Mouse (Mus musculus) C2C12 (cell line): ENCODE measurements around the gene Kcnd3.

Experiments used
- CTCF ChIP-seq: IDR thresholded peaks from one replicate; pipeline ENCODE4 v1.5.1; 2011; ENCODE audit not compliant: control insufficient read depth, insufficient read depth, insufficient read length
- FOSL1 ChIP-seq: IDR thresholded peaks from one replicate; pipeline ENCODE4 v1.8.0; 2011; ENCODE audit warnings: mild to moderate bottlenecking, low read length; ENCODE audit not compliant: poor library complexity, insufficient read depth, severe bottlenecking
- MAX ChIP-seq: IDR thresholded peaks from one replicate; pipeline ENCODE4 v1.6.1; 2011; ENCODE audit warnings: mild to moderate bottlenecking, control low read depth
- MYOG ChIP-seq: IDR thresholded peaks from one replicate; pipeline ENCODE4 v1.6.1; 2011; ENCODE audit not compliant: control insufficient read depth, insufficient read length; ENCODE audit errors: extremely low read depth
- USF1 ChIP-seq: IDR thresholded peaks from one replicate; pipeline ENCODE4 v1.6.1; 2011; ENCODE audit warnings: low read depth, mild to moderate bottlenecking, control low read depth, moderate library complexity

DNA sequence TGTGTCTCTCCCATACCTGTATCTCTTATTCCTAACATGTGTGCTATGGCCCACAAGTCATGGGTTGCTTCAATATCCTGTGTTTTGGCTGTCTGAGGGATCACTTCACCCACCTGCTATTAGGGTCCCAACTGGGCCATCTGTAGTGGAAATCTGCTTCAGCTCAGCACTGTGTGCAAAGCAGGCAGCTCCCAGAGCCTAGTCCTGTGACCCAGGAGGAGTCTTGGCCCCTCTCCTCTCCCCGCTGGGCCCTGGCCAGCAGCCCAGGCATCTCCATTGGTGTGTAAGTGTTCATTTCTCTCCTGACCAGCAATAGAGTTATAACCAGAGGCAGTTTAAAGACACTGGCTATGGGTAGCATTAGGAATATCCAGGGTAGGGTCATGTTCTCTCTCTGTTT lies 24.3 kb downstream of the Kcnd3 start:
- TF ChIP-seq CTCF = no peak
- no peak for TF ChIP-seq MYOG
- TF ChIP-seq FOSL1 = no peak
- no peak for TF ChIP-seq USF1
- TF ChIP-seq MAX = no peak
